Mouse (Mus musculus): ENCODE results near the gene Actn4.
"Not testable (repeated sequence)": the region's sequence is repeated elsewhere in the genome, so short reads cannot be mapped to it uniquely, and the experiment has no call there.

Gene Actn4

DNA sequence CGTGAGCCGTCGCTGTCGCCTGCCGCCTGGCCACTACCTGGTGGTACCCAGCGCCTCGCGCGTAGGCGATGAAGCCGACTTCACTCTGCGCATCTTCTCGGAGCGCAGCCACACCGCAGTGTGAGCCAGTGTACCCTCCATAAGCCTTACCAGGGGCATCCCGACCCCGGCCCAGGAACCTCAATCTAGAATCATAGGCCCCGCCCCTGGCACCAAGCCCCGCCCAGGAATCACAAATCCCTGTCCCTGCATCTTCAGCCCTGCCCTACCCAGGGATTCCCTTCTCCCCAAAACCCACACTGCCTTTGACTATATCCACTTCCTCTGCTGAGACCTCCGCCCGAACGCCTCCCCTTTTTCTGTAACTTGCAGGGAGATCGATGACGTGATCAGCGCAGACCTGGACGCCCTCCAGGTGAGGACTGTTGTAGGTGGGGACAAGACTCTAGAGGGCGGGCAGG lies 73.4 kb downstream of the Actn4 start:
- peak; percentile 24 for DNase-seq (ENCODE audit: low read depth, low spot score)

DNA sequence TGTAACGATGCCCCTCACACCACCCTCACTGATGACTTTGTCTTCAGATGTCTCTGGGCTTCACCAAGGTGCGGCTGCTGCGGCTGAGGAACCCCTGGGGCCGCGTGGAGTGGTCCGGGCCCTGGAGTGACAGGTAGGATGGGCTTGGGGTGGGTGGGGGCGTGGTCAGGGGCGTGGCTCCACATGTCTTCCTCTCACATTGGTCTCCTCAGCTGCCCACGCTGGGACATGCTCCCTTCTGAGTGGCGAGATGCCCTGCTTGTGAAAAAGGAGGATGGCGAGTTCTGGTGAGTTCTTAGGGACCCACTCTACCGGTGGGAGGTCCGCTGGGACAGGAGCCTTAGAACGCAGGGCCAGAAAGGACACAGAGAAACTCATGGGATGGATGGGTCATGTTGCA lies 75.7 kb downstream of the Actn4 start:
- no peak for DNase-seq (ENCODE audit: low read depth, low spot score)

DNA sequence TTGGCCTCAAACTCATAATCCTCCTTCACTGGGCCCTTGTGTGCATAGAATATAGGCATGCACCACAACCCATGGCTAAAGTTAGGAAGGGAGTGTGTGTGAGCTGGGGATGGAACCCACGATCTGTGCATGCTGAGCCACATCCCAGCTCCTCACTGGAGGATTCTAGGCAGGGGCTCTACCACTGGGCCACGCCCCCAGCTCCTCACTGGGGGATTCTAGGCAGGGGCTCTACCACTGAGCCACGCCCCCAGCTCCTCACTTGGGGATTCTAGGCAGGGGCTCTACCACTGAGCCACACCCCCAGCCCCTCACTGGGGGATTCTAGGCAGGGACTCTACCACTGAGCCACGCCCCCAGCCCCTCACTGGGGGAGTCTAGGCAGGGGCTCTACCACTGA lies 78.4 kb downstream of the Actn4 start:
- DNase-seq (ENCODE audit: low read depth, low spot score) = not testable (repeated sequence)

DNA sequence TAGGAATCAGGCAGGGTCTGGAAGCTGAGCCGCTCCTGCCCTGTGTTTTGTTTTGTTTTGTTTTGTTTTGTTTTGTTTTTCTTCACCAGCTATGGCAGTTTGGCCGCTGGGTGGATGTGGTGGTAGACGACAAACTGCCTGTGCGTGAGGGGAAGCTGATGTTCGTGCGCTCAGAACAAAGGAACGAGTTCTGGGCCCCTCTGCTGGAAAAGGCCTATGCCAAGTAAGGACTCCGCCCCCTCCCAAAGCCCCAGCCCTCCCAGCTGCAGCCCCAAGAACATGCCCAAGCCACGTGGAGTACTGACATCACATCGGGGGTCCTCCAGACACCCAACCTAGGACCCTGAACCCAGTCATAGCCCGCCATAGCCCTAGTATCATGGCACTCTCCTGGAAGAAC lies 79.1 kb downstream of the Actn4 start:
- DNase-seq (ENCODE audit: low read depth, low spot score) = no peak

DNA sequence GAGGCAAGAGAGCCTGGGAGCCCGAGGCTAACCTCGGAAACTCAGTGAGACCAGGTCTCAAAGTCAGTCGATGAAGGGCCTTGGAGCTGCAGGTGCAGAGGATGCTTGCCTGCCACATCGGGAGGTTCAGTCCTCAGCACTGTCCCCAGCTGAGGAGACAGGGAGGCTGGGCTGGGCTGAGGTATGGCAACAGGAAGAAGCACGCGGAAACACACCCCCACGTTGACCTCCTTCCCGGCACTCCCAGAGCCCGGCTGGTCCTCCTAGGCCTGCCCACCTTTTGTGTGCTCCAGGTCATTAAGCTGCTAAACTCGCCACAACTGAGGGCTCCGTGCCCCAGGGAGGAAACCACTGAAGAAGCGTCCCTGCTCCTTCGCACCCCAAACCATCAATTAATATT lies 80.9 kb downstream of the Actn4 start, which contains the start of gene Capn12:
Capn12 (plus strand) TSS at position 224 of the 400 bp plus-strand sequence.
- DNase-seq (ENCODE audit: low read depth, low spot score) = no peak

DNA sequence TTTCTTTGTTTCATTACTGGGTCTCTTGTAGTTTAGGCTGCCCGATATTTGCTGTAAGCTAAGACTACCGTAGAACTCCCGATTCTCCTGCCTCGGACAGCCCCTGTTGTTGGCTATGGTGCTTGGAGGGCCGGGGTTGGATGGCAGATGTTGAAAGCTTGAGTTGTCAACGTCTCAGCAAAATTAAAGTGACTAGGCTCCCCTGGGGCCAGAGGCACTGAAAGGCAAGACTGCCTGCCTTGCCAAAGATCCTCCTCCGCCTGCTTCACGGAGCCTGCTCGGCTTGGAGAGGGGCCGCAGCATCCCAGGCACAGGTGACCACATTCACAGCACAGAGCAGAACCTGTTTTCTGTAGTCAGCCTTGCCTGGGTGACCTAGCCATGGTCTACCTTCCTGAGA lies 81.6 kb downstream of the Actn4 start:
- DNase-seq (ENCODE audit: low read depth, low spot score) = no peak

DNA sequence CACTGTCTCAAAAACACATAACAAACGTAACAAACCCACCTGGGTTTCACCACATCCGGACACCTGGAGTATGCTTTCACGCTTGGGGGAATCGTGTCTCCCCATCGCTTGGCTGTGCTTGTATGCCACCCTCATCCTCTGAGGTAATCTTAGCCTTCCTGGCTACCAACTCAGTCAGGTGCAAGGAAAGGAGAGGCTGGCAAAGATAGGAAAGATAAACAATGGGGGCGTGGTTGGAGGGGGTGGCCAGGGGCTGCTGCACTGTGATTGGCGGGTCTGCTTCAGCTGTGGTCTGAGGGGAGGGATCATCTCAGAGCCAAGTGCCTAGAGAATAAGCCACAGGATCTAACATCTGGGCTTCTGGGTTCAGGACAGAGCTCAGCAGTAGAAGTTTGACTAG lies 82.5 kb downstream of the Actn4 start:
- no peak for DNase-seq (ENCODE audit: low read depth, low spot score)

DNA sequence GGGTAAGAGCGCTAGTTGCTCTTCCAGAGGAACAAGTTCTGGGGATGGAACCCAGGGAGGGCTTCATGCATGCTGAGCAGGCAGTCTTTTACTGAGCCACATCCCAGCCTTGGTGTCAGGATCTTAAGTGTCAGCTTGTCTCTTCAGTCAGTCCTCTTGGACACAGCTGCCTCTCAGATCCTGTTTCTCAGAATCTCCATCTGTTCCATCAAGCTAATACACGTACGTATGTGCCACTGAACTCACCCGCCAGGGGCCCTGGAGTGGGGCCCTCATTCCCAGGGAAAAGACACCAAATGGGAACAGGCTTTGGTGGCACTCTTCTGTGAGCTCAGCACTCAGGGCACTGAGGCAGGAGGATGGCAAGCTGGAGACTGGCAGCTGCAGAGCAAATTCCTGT lies 84.3 kb downstream of the Actn4 start:
- DNase-seq (ENCODE audit: low read depth, low spot score) = no peak

DNA sequence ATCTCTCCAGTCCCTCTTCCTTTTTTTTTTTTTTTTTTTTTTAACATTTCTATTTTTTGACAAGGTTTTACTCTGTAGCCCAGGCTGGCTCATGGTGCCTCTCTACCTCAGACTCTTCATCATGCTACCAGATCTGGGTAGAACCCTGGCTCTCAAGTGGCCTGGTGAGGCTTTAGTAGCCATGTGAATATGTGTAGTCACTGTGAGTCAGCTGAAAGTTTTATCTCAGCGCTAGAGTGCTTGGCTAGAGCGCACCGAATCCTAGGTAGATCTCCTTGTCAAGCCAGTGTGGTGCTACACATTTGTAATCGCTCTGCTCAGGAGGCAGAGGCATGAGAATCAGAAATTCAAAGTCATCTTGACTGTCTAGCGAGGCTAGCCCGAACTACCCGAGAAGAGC lies 85.0 kb downstream of the Actn4 start:
- DNase-seq (ENCODE audit: low read depth, low spot score) = no peak

DNA sequence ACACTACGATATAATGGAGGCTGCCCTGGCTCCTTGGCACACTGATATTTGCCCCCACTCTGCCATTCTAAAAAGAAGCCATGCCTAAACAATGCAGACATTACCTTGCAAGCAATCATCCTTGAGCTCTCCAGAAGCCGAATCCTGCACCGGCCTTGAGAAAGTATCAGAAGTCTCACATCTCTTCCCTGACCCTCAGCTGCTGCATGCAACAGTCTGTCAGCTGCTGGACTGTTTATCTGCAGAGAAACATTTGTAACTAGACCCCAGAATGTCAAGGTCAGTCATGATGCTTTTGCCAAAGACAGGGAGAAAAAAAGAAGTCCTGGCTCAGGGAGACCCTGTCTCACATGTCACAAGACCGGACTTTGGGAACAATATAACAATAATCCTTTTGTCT lies 86.0 kb downstream of the Actn4 start:
- DNase-seq (ENCODE audit: low read depth, low spot score) = no peak

DNA sequence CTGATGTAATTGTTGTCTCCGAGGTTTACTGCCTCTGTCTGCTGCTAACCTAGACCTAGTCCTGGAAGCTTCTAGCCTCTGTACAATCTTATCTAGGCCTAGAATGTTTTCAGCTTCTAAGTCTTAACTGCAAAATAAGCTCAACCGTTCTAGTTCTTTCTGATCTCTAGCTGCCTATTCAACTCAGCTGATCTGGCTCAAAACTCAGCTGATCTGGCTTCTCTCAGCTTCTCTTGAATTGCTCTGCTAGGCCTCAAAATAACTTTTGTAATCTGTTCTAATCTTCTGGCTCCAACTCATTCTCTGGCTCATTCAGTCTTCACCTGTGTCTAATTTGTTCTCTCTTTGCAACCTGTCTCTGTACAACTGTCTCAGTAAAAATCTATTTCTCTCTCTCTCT lies 87.6 kb downstream of the Actn4 start:
- DNase-seq (ENCODE audit: low read depth, low spot score) = no peak

DNA sequence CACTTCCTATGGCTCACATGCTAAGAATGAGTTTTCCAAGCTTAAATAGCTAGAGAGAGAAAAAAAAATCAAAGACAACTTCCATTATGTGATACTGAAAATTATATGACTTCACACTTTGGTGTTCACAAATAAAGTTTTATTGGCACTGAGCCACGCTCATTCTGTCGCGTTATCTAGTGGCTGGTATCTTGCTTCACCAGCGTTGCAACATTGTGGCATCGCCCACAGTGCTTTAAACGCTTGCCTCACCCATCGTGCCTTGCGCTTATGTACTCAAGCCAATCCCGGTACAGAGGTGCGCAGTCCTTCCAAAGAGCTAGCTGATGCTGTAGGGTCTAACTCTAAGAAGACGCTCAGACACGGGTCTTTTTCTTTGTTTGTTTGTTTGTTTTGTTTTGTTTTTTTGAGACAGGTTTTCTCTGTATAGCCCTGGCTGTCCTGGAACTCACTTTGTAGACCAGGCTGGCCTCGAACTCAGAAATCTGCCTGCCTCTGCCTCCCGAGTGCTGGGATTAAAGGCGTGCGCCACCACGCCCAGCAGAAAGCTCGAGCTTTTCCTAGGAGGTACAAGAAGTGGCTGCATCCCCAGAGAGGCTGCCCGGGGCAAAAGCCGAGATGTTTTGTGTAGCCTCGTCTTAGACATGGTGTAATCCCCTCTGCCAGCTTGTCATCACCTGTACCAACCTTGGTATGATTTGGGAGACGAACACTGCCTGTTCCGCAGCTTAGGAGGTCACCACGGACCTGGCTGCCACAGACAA lies 91.1 kb downstream of the Actn4 start:
- no peak for DNase-seq (ENCODE audit: low read depth, low spot score)

DNA sequence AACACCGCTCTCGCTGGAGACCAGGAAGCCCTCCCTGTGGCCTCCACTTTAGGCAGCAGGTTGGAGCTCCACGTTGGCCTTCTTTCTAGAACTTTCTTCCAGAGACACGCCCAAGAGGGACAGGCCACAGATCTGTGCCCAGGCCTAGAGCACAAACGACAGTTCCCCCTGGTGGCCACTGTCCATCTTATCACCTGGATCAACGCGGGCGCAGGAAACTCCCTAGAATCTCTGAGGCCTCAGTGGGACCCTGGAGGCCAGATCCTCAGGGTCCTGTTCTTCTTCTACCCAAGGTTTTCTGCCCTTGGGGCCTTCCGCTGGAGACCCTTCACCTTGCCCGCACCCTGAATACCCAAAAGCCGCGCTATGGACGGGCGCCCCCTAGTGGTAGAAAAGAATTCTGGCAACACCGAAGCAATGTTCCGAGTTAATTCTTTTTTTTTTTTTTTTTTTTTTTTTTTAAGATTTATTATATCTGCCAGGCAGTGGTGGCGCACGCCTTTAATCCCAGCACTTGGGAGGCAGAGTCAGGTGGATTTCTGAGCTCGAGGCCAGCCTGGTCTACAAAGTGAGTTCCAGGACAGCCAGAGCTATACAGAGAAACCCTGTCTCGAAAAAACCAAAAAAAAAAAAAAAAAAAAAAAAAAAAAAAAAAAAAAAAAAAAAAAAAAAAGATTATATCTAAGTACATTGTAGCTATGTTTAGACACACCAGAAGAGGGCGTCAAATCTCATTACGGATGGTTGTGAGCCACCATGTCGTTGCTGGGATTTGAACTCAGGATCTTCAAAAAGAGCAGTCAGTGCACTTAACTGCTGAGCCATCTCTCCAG lies 94.4 kb downstream of the Actn4 start:
- DNase-seq (ENCODE audit: low read depth, low spot score) = peak; percentile 90

DNA sequence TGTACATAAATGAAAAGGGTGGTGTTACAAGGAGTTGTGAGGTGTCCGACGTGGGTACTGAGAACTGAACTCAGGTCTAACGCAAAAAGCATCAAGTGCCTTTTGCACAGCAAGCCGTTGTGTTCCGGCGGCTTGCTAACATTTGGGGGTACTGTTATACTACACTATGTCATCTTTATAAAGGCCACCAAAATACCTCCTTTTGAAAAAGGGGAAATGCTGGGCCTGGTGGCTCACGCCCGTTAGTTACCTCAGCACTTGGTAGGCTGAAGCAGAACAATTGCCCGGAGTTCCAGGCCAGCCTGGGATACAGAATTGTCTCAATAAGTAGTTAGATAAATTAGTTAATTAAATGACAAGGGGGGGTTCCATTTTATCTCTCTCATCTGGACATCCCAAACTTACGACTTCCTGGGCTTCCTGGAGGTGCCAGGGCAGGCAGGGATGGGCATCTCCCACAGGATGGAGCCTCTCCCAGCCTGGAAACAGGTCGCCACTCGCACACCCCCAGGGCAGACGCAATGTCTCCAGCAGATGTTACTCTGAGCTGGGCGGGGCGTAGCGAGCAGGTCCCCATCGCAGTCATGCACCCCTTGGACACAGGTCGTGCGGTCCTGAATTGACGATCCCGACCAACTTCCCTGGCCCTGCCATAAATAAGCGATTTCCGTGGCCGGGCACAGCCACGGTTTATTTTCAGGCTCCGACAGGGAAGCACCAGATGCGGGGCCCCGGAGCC lies 95.2 kb downstream of the Actn4 start:
- DNase-seq (ENCODE audit: low read depth, low spot score) = peak; percentile 29

DNA sequence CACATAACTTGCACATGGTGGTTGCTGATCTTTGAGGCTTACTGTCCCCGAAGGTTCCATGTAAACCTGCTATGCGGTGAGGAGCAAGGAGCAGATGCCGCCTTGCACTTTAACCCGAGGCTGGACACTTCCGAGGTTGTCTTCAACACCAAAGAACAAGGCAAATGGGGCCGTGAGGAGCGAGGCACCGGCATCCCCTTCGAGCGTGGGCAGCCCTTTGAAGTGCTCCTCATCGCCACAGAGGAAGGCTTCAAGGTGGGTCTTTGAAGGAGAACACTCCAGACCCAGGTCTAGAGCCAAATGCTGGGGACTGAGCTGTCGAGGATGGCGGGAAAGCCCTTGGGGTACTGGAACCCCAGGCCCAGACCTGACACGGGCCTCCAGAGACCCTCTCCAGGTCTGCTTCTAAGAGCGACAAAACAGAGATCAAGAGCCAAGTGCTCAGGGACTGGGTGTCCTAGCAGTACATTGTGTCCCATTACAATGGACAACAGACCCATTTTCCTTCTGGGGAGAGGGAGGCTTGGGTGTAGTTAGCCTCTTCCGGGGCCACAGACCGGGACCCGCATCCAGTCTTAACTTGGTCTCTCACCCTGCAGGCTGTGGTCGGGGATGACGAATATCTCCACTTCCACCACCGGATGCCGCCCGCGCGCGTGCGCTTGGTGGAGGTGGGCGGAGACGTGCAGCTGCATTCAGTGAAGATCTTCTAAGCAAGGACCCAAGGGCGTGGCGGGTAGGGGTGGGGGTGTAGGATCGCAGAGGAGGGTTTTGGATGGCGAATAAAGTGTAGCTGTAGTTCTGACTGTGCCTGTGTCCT lies 96.4 kb downstream of the Actn4 start:
- DNase-seq (ENCODE audit: low read depth, low spot score) = peak; percentile 97

DNA sequence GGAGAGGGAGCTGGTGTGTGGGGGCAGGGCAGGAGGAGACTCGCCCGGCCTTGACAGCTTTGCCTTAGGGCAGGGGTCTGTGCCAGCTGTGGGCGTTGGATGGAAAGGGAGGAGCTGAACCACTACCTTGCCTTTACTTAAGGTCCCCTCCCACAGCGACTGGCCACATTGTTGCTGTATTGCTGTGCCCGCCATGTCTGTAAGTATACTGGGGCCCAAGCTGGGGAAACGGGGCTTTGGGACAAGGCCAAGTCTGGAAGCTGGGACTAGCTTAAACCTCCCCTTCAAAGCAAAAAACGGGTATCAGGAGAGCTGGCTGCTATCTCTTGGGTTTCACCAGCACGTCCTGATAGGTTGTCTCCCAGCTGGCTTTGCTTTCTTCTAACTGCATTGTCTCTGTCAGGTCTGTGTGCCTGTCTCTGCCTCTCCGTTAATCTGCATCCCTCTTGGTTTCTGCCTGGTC lies 97.8 kb downstream of the Actn4 start:
- DNase-seq (ENCODE audit: low read depth, low spot score) = peak; percentile 14

DNA sequence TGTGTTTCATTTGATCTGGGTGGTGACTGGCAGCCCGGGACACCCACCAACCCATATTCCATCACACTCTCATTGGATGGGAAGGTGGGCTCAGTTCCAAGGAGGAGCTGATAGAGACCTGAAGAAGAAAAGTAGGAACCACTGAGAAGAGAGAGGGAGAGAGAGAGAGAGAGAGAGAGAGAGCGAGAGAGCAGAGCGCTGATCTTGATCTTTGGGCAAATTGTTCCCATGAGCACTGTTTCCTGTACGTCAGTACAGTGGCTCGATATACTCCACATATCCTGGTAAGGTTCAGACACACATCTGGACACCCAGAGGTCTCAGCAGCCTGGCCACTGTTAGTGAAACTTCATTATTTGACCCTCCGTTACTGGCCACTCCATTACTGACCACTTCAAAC lies 98.6 kb downstream of the Actn4 start, which contains the start of gene Lgals7:
Lgals7 (plus strand) TSS at position 314 of the 400 bp plus-strand sequence.
- DNase-seq (ENCODE audit: low read depth, low spot score) = peak; percentile 49

DNA sequence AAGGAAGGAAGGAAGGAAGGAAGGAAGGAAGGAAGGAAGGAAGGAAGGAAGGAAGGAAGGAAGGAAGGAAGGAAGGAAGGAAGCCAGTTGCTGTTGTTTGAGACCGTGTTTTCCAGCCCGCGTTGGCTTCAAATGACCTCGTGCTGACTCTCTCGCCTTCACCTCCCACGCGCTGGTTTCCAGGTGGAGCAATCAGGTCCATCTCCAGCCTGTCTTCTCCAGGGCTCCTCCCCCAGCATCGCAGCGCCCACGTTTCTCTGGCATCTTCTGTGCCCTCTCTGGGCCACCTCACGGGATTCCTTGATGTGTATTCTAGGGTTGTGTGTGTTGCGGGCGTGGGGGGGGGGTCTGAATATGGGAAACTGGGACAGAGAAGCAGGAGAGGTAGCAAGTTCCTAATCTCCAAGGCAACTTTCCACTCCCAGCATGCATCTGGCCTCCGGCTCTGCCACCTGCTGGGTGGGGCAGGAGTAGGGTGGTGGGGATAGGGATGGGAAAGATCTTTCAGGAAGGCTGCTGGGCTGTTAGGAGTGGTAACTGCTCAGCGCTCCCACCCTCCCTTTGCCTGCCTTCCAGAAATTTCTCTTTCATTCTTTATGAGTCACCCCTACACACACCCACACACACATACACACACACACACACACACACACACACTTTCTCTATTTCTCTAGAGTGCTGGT lies 99.2 kb downstream of the Actn4 start:
- DNase-seq (ENCODE audit: low read depth, low spot score) = peak; percentile 34

DNA sequence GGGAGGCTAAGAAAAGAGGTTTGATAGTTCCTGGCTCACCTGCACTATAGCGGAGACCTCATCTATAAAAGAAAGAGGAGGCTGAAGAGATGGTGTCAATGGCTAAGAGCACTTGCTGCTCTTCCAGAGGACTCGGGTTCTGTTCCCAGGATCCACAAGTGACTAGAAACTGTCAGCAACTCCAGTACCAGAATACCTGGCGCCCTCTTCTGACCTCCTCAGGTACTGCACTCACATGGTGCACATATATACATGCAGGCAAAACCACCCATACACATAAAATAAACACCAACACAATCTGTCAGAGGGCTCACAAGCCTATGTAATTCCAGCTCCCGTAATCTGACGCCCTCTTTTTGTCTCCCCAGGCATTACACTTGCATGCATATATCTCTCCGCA lies 101.2 kb downstream of the Actn4 start:
- peak; percentile 51 for DNase-seq (ENCODE audit: low read depth, low spot score)

DNA sequence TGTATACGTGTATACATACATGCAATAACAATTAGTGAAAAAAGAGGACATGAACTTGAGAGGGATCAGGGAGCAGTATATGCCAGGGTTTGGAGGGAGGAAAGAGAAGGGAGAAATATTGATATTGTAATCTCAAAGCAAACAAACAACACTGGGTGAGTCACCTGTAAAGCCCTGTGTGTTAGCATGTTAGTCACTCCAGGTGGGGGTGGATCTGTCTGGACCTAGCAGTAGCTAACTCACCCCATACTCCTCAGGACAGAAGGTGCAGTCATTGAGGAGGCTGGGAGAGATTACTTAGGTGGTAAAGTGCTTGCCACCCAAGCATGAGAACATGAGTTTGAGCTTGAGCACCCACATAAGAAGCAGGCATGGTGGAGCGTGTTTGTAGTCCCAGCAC lies 102.2 kb downstream of the Actn4 start:
- DNase-seq (ENCODE audit: low read depth, low spot score) = no peak
